Comparison of ENCODE assay signal across 8 mouse cellular contexts in the genomic region with DNA sequence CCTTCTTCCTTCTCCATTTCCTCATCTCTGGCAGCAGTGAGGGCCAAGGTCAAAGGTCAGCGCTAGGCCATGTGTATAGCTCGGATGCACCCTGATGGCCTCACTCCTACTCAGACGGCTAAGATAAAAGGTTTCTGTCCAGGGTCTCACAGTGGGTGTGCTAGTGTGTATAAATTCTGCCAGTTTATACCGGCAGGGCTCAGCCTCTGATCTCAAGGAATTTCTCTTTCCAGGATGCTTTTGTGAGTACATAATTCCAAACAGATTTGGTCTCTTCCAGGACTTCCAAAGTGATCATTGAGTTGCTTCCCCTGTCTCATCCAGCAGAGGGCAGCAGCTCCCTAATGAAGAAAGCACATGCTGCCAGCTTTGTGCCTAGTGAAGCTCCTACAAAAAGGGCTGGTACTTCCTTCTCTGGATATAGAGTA. TPM values are rescaled to one million over a fixed set of nuclear protein-coding genes. Genes with fewer than 3 reads are reported as not detected.
A peak's percentile ranks its signal among the peaks of the same experiment; 100 is the strongest.
DNase-seq lines count a peak whose midpoint lies in the region; ATAC-seq lines count a peak whose summit lies in the region.

No protein-coding gene starts in this region.

- no peak for ATAC-seq in cerebellum, adult (ENCODE audit: insufficient number of reproducible peaks, low FRiP score, low TSS enrichment)

- peak; percentile 72 for DNase-seq in cerebellum, adult 11 months
- peak; percentile 76 for DNase-seq in cerebellum, adult 9-11 months
- DNase-seq in frontal cortex, adult 2 months (ENCODE audit: extremely low spot score in 1 of 2, low spot score in 1 of 2) = peak; percentile 68 to 94
- peak; percentile 80 for DNase-seq in hindlimb bud, embryonic 11.5 days (ENCODE audit: extremely low spot score, low read depth, low spot score)
- peak; percentile 80 to 81 for DNase-seq in left cerebral cortex, adult 18-20 months (ENCODE audit: low spot score in 2 of 2)
- DNase-seq in mesoderm, embryonic 11.5 days (ENCODE audit: low read depth, low spot score) = peak; percentile 90
- DNase-seq in spleen, postnatal 10 days (ENCODE audit: low spot score in 2 of 2) = peak; percentile 46 to 72

RNA-seq across cellular contexts. Expression of gene Ppp2r2d, which starts 5.3 kb away (rescaled TPM):
- 62.3 and 64.9 TPM in 2 replicates for polyA plus RNA-seq in frontal cortex, adult 2 months (2012; rRNA removed)
- total RNA-seq in left cerebral cortex, adult 18-20 months (2021) = 10 to 100 TPM; 73.4 to 75.4 TPM

RNA-seq across cellular contexts. Expression of gene Mapk1ip1, which starts 5.5 kb away (rescaled TPM):
- 94.0 and 97.6 TPM in 2 replicates for polyA plus RNA-seq in frontal cortex, adult 2 months (2012; rRNA removed)
- total RNA-seq in left cerebral cortex, adult 18-20 months (2021) = 10 to 100 TPM; 38.9 to 41.1 TPM
